Mouse (Mus musculus) forebrain, embryonic 12.5 days (tissue): ENCODE data around the gene Trio. TPM values are rescaled to one million over a fixed set of nuclear protein-coding genes. Genes with fewer than 3 reads are reported as not detected.

Experiments
- ATAC-seq: fragments of 200-750 bp; cut with Nextera tagmentation; 2 replicates; pipeline ENCODE4 v1.8.0; 2017; ENCODE audit warnings: moderate TSS enrichment; ENCODE audit not compliant: low FRiP score
- H3K27ac ChIP-seq: fragments of 300-500 bp; sonication (generic); 2 replicates; pipeline ENCODE4 v1.5.1; 2016; ENCODE audit warnings: mild to moderate bottlenecking
- H3K27me3 ChIP-seq: fragments of 300-500 bp; sonication (generic); 2 replicates; pipeline ENCODE4 v1.6.1; 2016; ENCODE audit warnings: mild to moderate bottlenecking
- H3K36me3 ChIP-seq: fragments of 300-500 bp; sonication (generic); replicated peaks from 2 replicates; pipeline ENCODE4 v1.6.1; 2016; ENCODE audit warnings: mild to moderate bottlenecking
- H3K4me1 ChIP-seq: fragments of 300-500 bp; sonication (generic); 2 replicates; pipeline ENCODE4 v1.6.1; 2016
- H3K4me2 ChIP-seq: fragments of 300-500 bp; sonication (generic); 2 replicates; pipeline ENCODE4 v1.6.1; 2016; ENCODE audit warnings: mild to moderate bottlenecking, moderate library complexity
- H3K4me3 ChIP-seq: fragments of 300-500 bp; sonication (generic); replicated peaks from 2 replicates; pipeline ENCODE4 v1.5.1; 2016; ENCODE audit warnings: mild to moderate bottlenecking
- H3K9ac ChIP-seq: fragments of 300-500 bp; sonication (generic); 2 replicates; pipeline ENCODE4 v1.6.1; 2016; ENCODE audit warnings: mild to moderate bottlenecking
- H3K9me3 ChIP-seq: fragments of 300-500 bp; sonication (generic); 2 replicates; pipeline ENCODE4 v1.6.1; 2016
- WGBS: fragments of 180-500 bp; shearing (Covaris S2); methylation state at CpG from one replicate; pipeline ENCODE4 v1.1.7; 2016; 5-methylcytosine and 5-hydroxymethylcytosine counted together
- polyA plus RNA-seq: library from polyadenylated mRNA; unstranded; fragments of >200 nt; fragmentation: Nextera tagmentation; extraction: Ambion mirVana; gene quantifications from 2 replicates; pipeline ENCODE4 v1.2.1, GENCODE M21; 2016

Trio gene
- polyA plus RNA-seq, 1 experiment from 2014 or later: 46.1 TPM

DNA sequence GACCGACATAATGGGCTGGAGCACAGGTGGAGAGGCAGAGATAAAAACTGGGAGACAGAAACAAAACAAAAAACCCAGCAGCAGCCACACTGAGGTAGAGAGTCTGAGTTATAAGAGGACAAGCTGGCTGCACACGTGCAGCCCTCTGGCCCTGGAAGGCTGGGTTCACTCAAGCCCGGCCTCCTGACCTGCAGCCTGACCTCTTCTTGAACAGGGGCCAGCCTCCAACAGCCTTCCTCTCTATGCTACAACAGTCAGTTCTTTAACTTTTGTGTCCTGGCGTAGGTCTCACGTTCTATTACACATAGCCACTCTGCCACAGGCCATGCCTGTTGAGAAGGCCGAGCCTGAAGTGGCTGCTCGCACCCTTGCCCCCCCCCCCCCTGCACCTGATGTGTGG lies 147.8 kb downstream of the Trio start:
- Histone ChIP-seq H3K36me3 (peaks cover 59% of the 10 kb centered on the region), H3K27me3 (no peaks in the 10 kb centered on the region), H3K4me3 (no peak overlapping the region), H3K9me3 (no peaks in the 10 kb centered on the region), H3K4me2 (no peak overlapping the region), H3K27ac (no peak overlapping the region), H3K4me1 (no peaks in the 10 kb centered on the region), H3K9ac (no peak overlapping the region)
- WGBS: 76% methylated on average over 7 of the region's 7 CpGs
- ATAC-seq: no peak

DNA sequence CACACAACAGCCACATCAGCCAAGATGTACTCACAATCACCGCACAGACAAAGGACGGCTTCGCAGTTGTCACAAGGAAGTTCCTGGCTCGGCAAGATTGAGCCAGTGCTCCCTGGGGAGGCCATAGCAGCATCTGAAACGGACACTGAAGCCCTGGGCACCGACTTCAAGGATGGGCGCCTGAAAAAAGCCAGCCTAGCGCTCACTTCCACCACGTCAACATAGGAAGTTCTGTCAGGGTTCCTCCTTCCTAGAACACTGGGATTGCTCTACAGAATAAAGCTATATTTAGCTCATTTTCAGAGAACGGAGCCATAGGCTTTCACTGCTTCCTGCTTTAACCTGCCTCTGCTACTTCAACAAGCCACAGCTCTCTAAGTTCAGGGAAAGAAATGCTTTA lies 149.3 kb downstream of the Trio start:
- H3K27ac ChIP-seq: no peak overlapping the region
- H3K27me3 ChIP-seq: no peaks in the 10 kb centered on the region
- no peaks in the 10 kb centered on the region for H3K4me1 ChIP-seq
- H3K9ac ChIP-seq: no peak overlapping the region
- no peak overlapping the region for H3K4me2 ChIP-seq
- H3K36me3 ChIP-seq: peaks cover 67% of the 10 kb centered on the region
- no peak overlapping the region for H3K4me3 ChIP-seq
- 88% methylated on average over 10 of the region's 10 CpGs for WGBS
- no peak for ATAC-seq
- H3K9me3 ChIP-seq: no peaks in the 10 kb centered on the region

DNA sequence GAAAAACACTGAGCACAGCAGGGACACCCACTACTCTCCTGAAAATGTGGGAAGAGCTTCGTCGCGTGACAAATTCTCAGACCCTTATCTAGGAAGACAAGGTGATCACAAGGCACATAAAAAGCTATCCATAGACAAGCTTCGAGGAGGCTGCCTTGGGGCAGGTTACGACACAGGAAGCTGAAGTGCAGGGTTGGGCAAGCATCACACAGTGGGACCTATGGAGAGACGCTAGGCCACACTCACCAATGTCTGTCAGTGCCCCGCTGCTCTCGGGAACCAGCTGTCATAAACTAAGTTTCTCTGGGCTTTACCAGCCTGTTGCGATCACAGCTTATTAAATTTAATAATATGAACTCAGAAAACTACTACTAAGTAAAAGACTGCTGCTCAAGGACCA lies 149.9 kb downstream of the Trio start:
- H3K4me3 ChIP-seq: no peak overlapping the region
- H3K36me3 ChIP-seq: peaks cover 67% of the 10 kb centered on the region
- ATAC-seq: no peak
- no peaks in the 10 kb centered on the region for H3K4me1 ChIP-seq
- H3K9me3 ChIP-seq: no peaks in the 10 kb centered on the region
- H3K4me2 ChIP-seq: no peak overlapping the region
- H3K27me3 ChIP-seq: no peaks in the 10 kb centered on the region
- no peak overlapping the region for H3K9ac ChIP-seq
- WGBS: 93% methylated on average over 9 of the region's 9 CpGs
- no peak overlapping the region for H3K27ac ChIP-seq

DNA sequence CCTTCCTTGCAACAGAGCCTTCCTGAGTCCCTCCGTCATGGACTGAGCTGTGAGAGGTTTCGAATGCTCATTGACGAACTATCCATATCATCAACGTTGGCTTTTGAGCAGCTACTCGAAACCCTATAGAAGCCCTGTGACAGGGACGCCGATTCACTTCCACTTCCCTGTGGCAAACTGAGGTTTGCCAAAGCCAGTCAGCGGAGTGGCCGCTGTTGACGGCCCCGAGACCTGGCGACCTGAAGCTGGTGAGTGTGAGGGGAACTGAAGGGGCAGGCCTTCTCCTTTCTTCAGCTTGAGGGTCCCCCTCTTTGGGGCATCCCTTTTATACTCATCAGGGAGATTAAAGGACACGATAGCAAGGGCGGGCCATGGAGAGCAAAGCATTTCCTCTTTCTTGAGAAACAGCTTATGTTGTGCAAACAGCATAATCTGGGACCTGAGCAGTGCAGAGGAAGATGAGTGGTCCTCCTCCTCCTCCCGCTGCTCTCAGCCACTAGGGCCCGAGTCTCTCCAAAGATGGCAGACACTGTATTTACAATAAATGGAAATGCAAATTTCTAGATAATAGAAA lies 151.8 kb downstream of the Trio start:
- H3K4me3 ChIP-seq: no peak overlapping the region
- H3K4me2 ChIP-seq: no peak overlapping the region
- no peaks in the 10 kb centered on the region for H3K27me3 ChIP-seq
- H3K9ac ChIP-seq: no peak overlapping the region
- no peaks in the 10 kb centered on the region for H3K4me1 ChIP-seq
- no peak overlapping the region for H3K27ac ChIP-seq
- no peaks in the 10 kb centered on the region for H3K9me3 ChIP-seq
- WGBS: 90% methylated on average over 16 of the region's 16 CpGs
- ATAC-seq: no peak
- H3K36me3 ChIP-seq: peaks cover 68% of the 10 kb centered on the region

DNA sequence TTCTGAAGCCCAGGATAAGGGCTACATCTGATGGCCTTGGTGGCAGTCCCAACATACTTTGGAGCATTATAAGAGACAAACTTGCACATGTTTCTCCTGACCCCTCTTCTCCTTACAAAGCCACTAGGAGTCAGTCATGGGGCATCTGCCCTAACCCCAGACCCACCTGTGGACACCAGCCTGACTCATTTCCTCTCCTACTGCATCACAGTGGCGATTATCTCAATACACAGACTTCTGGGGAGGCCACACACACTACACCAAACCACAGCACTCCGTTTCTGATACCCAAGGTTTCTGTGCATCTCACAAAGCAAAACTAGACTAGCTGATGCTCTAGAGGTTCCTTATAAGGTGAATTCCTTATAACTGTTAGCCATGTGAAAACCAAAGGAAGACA lies 153.4 kb downstream of the Trio start:
- Histone ChIP-seq H3K36me3 (peaks cover 55% of the 10 kb centered on the region), H3K4me1 (no peaks in the 10 kb centered on the region), H3K27ac (no peak overlapping the region), H3K9me3 (no peaks in the 10 kb centered on the region), H3K4me2 (no peak overlapping the region), H3K9ac (no peak overlapping the region), H3K27me3 (no peaks in the 10 kb centered on the region), H3K4me3 (no peak overlapping the region)
- ATAC-seq: no peak
- WGBS: 88% methylated on average over 2 of the region's 2 CpGs

DNA sequence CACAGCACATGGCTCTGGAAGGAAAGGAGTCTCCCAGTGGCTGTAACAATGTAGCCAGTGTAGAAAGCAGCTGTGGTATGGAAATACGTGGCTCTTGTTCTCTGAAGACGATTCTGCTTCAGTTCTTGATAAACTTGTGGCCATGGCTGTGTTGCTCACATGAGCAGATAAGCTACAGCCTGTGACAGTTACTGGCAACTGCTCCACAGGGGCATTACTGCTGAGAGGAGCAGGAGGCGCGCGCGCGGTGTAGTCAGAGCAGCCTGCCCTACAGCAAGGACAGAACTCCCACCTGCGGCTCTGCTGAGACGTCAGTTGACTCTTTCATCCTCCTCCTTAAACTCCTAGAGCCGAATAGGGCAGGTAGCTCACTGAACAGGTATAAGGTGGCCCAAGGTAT lies 153.9 kb downstream of the Trio start:
- H3K27me3 ChIP-seq: no peaks in the 10 kb centered on the region
- no peak overlapping the region for H3K4me3 ChIP-seq
- no peak overlapping the region for H3K9ac ChIP-seq
- H3K4me1 ChIP-seq: no peaks in the 10 kb centered on the region
- no peak for ATAC-seq
- H3K27ac ChIP-seq: no peak overlapping the region
- WGBS: 93% methylated on average over 10 of the region's 10 CpGs
- peaks cover 54% of the 10 kb centered on the region for H3K36me3 ChIP-seq
- no peak overlapping the region for H3K4me2 ChIP-seq
- no peaks in the 10 kb centered on the region for H3K9me3 ChIP-seq

DNA sequence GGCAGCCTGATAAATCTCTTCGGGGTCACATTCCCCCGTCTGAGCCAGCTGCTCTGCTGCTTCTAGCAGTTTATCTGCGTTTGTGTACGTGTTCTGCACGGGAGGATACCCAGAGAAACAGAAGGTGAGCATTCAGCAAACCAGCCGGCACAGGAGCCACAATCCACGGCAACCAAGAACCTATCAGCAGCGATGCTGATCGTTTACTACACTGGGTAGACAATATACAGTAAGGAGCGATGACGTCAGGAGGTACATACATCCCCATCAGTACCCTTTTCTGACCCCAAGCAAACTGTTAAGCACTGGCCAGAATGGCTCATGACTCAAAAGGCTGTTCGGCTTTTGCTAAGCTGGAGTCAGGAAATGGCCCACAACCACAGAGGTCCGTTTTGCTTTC lies 154.4 kb downstream of the Trio start:
- Histone ChIP-seq H3K36me3 (peaks cover 57% of the 10 kb centered on the region), H3K9ac (no peak overlapping the region), H3K27me3 (no peaks in the 10 kb centered on the region), H3K9me3 (no peaks in the 10 kb centered on the region), H3K4me2 (no peak overlapping the region), H3K4me3 (no peak overlapping the region), H3K27ac (no peak overlapping the region), H3K4me1 (no peaks in the 10 kb centered on the region)
- ATAC-seq: no peak
- 90% methylated on average over 13 of the region's 13 CpGs for WGBS

DNA sequence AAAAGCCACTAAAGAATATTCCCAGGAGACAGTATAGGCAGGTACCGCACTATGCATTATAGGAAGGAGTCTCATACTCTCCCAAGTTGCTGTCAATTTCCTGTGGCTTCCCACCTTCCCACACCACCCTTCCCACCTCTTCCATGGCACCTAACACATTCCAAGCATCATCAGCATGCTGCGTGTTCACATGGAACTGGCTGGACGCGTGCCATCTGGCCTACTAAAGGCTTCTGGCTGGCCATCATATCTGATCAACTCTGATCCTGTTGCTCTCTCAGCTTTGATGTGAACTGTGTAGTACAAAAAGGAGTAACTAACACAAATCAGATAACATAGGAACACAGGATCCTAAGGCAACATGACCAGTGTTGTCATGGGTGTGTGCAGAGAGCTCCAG lies 156.6 kb downstream of the Trio start:
- no peak overlapping the region for H3K9ac ChIP-seq
- H3K9me3 ChIP-seq: no peaks in the 10 kb centered on the region
- no peak overlapping the region for H3K4me2 ChIP-seq
- peaks cover 46% of the 10 kb centered on the region for H3K36me3 ChIP-seq
- WGBS: 97% methylated on average over 4 of the region's 4 CpGs
- no peaks in the 10 kb centered on the region for H3K4me1 ChIP-seq
- no peak overlapping the region for H3K27ac ChIP-seq
- H3K27me3 ChIP-seq: no peaks in the 10 kb centered on the region
- H3K4me3 ChIP-seq: no peak overlapping the region
- no peak for ATAC-seq

DNA sequence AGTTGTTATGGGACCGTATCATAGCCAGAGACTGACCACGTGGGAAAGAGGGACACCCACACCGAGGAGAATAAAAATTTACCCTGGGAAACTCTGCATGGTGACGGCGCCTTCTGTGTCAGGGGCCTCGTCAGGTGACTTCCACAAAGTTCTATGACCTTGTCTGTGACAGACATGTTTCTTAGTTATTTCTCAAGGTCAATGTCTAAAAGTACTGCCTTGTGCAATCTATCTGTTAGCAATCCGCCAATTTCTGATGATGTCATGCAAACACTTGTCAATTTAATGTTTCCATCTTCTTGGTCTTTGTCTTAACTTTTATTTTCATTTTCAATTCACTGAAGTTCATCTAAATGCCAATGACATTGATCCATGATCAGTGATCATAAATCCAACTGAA lies 157.8 kb downstream of the Trio start:
- no peak for ATAC-seq
- Histone ChIP-seq H3K9me3 (no peaks in the 10 kb centered on the region), H3K4me3 (no peak overlapping the region), H3K4me1 (no peaks in the 10 kb centered on the region), H3K36me3 (peaks cover 49% of the 10 kb centered on the region), H3K27me3 (no peaks in the 10 kb centered on the region), H3K9ac (no peak overlapping the region), H3K4me2 (no peak overlapping the region), H3K27ac (no peak overlapping the region)
- WGBS: 87% methylated on average over 7 of the region's 7 CpGs

DNA sequence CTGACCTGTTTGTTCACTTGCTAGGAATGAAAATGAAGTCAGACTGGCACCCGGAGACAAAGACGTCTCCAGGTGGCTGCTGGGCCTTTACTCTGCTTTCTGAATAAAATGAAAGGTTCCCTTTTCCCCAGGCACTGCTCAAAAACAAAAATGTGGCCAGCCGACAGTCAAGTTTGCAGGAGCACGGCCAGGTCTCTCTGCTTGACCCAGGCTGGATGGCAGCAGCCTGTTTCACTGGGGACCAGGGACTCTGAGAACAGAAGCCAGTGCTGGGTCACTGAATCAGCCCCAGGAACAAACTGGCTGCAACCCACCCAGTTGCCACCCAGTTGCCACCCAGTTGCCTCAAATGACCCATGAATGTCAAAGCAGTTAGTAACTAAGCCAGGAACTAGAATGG lies 159.2 kb downstream of the Trio start:
- Histone ChIP-seq H3K27ac (no peak overlapping the region), H3K4me2 (no peak overlapping the region), H3K36me3 (peaks cover 37% of the 10 kb centered on the region), H3K4me3 (no peak overlapping the region), H3K27me3 (no peaks in the 10 kb centered on the region), H3K9ac (no peak overlapping the region), H3K9me3 (no peaks in the 10 kb centered on the region), H3K4me1 (no peaks in the 10 kb centered on the region)
- WGBS: 79% methylated on average over 4 of the region's 4 CpGs
- no peak for ATAC-seq

DNA sequence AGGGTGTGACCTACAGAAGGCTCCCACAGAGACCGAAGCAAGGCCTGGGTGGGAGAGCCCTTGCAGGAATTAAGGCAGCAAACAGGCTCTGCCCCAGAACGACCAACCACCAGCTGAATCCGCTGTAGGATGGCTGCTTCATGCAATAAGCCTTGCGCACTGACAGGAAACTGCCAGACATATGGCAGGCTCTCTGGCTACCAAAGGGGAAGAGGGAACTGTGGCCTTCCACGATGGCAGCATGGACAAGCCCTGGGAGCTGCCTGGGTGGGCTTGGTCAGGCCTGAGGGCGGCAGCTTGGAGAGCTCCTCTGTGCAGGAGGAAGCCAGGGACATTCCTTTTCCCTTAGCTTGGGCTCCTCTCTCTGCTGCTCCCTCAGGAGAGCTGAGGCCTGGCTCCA lies 159.6 kb downstream of the Trio start:
- Histone ChIP-seq H3K4me2 (no peak overlapping the region), H3K4me1 (no peaks in the 10 kb centered on the region), H3K27ac (no peak overlapping the region), H3K9me3 (no peaks in the 10 kb centered on the region), H3K27me3 (no peaks in the 10 kb centered on the region), H3K4me3 (no peak overlapping the region), H3K9ac (no peak overlapping the region), H3K36me3 (peaks cover 37% of the 10 kb centered on the region)
- no peak for ATAC-seq
- WGBS: 90% methylated on average over 6 of the region's 6 CpGs

DNA sequence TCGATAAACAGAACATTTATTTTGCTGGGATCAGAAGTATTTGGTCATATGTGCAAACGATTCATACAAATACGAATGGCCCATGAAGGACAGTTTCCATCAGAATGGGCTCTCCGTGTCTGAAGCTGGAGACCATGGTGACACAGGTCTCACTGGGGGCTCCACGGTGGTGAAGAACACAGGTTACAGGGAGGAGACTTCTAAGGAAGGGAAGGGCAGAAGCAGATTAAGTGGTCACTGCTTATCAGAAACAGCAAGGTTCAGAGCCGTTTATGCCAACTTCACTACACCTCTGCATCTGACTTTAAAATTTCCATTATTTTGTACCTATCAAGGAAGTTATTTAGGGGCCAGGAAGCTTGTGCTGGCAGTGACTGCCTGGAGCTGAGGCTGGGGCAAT lies 161.3 kb downstream of the Trio start:
- no peak overlapping the region for H3K4me2 ChIP-seq
- no peak overlapping the region for H3K27ac ChIP-seq
- ATAC-seq: no peak
- no peaks in the 10 kb centered on the region for H3K4me1 ChIP-seq
- no peaks in the 10 kb centered on the region for H3K9me3 ChIP-seq
- no peaks in the 10 kb centered on the region for H3K27me3 ChIP-seq
- H3K9ac ChIP-seq: no peak overlapping the region
- H3K36me3 ChIP-seq: peaks cover 32% of the 10 kb centered on the region
- 93% methylated on average over 6 of the region's 6 CpGs for WGBS
- no peak overlapping the region for H3K4me3 ChIP-seq

DNA sequence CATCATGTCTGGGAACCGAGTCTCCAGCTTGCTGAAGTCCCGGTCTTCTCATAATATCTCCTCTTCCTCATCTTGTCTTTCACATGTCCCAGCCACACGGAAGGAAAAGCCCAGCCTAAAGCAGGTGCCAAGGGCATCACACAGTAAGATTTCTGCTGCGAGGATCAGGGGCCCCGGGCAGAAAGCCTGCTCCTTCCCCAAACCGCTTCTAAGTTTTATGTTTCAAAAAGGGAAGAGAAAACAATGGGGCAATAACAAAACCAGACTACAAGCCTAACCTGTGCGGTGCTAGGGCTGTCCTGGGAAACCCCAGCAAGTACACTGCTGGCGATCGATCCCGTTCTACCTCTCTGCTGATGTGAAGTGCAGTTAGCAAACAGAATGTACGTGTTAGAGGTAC lies 162.7 kb downstream of the Trio start:
- Histone ChIP-seq H3K4me1 (no peaks in the 10 kb centered on the region), H3K36me3 (peaks cover 27% of the 10 kb centered on the region), H3K4me2 (no peak overlapping the region), H3K9ac (no peak overlapping the region), H3K27me3 (no peaks in the 10 kb centered on the region), H3K27ac (no peak overlapping the region), H3K9me3 (no peaks in the 10 kb centered on the region), H3K4me3 (no peak overlapping the region)
- 91% methylated on average over 11 of the region's 11 CpGs for WGBS
- no peak for ATAC-seq
